Mouse (Mus musculus) ovary, adult 18-20 months (tissue): ENCODE results near the gene Hpcal4.
A peak's percentile ranks its signal among the peaks of the same experiment; 100 is the strongest.

ENCODE experiments used
- DNase-seq: peaks from one replicate; pipeline ENCODE4 v3.0.0; 2022; ENCODE audit warnings: low spot score, mixed read lengths

Hpcal4 gene

DNA sequence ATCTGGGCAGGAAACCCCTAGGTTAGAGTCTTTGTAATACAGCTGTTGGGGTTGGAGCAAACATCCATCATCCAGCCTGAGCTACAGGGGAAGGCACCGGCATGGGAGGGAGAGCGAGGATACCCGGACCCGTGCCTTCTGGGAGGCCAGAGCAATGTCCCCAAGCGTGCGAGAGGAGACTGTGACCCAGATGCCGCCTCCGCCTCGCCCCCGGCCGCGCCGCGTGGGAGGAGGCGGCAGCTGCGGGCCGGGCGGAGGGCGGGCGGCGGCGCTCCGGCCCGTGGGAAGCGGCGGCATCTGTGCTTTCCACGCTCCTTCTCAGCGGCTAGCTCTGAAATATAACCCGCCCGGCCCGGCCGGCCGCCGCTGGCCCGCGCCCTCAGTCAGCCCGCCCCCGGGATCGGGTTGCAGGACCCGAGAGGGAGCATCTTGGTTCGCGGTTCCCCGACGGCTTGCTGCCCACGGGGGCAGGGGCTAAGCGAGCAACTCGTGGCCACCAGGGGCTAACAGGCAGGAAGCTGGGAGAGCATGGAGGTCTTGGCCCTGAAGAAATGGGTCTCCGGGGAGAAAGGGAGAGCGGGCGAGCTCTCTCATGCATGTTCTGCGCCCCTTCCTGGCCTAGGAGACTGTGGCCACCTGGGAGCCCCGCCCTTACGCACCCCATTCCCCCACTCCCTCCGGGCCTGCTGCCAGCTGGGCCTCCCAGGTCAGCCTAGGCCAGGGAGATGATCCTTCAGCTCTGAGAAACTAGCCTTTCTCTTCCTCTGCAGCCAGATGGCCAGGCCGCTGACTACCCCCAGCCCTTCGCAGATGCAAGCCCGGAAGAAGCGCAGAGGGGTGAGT lies 56.6 kb downstream of the Hpcal4 start:
- peak; percentile 60 for DNase-seq
